Mouse (Mus musculus): ENCODE data around the gene Cxcr5.

The Cxcr5 gene

DNA sequence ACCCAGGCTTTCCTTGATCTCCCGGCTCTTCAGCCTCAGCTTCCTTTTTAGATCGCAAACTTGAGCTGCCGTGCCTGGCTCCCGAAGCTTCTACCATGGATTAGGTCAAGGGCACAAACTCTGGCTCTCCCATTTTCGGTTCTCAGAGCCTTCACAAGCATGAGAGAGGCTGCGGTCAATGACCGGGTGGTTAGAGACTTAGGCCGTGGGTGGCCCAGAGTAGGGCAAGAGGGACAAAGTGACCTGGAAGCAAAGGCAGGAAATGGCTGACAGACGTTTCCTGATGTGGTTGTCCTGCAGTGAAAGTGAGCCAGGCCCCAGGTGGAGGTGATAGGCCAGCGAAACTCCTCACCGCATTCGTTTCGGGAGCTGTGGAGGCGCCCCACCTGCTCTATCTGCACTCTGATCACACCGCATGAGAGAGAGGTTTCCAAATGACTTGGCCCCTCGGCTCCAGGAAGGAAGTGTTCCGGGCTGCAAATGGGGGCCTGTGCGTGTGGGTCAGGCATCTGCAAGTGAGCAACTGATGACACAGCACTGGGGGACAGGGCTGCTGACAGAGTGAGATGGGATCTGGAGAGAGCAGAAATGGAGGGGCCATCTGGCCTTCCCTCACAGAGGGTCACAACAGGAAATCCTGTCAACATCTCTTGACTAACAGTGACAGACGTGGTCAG lies 23.9 kb downstream of the Cxcr5 start:
- no peak for DNase-seq (ENCODE audit: low spot score in 2 of 2)

DNA sequence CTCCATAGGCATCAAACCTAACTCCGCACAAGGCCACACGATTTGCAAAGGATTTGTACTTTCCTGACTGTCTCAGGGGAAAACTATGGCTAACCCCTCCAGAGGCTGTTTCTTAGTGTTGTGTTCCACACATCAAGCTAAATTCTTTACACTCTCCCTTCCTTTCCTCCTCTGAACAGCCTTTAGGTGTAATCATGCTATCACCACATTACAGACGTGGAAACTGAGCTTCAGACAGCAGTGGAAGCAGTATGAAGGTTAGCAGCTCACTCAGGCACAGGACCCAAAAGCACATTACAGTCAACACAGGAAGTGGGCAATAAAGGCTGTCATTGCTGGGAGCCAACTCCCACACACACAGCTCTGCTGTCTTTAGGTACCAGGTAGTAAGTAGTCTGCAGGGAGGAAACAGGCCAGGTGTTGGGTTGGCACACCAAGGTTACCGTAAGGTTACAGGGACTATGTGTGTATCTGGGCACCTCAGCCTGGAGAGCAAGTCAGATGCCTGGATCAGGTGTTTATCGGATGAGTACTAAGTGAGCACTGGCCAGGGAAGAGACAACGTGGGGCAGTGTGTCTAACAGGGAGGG lies 28.6 kb downstream of the Cxcr5 start:
- no peak for DNase-seq (ENCODE audit: low spot score in 2 of 2)

DNA sequence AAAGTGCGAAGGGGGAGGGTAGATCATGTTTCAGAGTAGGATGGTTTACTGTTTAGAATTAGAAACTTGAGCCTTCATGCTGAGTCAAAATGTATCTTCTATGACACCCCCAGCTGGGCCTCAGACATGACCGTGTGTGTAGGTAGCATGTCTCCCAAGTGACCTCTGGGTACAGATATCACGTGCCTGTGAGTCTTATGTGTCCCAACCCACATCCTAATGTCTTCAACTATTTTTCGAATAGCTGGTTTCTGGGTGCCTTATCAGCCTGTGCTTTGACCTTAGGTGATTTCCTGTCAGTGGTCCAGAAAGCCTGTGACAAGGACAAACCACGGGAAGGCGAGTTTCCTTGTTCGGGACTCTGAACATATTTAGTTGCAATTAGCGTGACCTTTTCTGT lies 33.3 kb downstream of the Cxcr5 start:
- DNase-seq (ENCODE audit: low spot score in 2 of 2), result no peak

DNA sequence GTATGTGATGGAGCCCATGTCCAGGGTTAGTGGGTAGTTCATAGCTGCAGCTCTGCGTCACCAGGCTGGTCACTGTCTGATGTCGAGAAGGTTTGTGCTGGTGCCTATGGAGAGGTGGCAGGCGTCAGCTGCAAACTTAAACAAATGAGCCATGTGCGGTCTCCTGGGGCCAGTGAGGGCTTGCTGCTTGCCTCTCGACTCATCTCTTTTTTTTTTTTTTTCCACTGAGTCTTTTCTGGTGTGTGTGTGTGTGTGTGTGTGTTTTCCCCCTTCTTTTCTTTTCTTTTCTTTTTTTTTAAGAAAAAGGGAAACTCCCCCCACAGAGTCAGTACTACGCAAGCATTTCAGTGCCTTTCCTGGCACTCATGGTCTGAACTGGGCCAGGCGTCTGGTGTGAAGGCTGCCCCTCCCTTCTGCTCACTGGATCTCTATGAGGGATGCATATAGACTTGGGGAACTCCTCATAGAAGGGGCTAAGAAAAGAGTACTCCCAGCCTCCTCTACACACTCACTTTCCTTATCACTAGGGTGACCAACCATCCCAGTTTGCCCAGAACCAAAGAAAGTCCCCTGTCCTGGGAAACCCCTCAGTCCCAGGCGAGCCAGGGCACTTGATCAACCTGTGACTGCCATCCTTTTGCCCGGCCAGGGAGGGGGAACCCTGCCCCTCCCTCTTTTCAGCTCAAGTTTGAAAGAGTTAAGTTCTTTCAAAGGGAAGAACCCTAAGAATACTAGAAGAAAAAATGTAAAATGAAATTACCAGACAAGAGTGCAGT lies 35.2 kb downstream of the Cxcr5 start:
- peak; percentile 29 to 73 for DNase-seq (ENCODE audit: low spot score in 2 of 2)

DNA sequence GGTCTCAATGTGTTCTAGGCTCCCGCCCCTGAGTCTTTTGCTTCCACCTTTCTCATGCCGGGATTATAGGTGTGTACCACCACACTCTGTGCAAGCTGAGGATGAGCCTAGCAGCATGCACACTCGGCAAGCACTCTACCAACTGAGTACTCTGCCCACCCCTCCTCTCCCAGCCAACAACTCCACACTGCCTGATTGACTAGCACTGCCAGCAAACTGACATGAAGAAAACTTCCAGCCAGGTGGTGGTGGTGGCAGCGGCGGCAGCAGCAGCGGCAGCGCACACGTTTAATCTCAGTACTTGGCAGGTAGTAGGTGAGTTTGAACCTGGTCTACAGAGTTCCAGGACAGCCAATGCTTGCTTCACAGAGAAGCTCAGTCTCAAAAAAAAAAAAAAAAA lies 36.1 kb downstream of the Cxcr5 start:
- no peak for DNase-seq (ENCODE audit: low spot score in 2 of 2)

DNA sequence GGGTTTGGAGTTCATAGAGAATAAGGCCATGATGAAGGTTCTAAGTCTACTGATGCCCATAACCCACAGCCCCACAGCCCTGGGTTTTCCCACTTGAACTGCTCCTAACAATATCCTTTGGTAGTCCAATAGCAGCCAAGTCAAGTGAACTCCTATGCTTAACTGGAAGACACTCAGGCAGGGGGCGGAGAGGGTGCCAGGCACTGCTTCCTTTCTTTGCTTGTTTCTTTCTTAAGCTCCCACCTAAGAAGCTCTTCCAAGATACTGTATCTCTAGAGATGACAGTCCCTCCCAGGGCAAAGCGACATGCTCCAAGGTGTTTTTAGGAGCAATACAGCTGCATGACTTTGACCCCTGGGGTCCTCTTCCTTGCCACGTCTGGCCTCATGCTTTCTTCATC lies 36.7 kb downstream of the Cxcr5 start:
- DNase-seq (ENCODE audit: low spot score in 2 of 2), result no peak

DNA sequence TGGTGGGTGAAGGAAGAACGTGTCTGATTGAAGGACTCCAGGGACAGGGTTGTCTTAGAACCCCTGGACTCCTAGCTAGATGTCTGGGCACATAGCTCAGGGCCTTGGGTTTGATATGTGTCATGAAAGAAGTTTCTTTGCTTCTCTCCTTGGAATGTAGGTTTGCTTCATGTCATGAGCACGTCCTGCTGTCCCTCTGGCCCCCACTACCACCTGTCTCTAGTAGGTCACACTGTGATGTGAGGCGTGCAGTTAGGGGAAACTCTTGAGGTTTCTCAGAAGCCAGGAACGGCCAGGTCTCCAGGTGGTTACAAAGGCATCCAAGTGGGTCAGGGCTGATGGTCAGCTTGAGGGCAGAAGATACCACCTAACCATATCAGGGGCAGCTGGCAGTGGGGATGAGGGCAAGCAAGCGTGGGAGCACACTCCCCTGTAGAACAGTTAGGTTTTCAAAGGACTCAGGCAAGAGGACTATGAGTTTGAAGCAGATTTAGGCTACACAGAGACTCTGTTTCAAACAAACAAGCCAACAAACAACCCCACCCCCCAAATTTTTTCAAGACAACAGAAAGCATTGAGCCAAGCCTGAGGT lies 37.3 kb downstream of the Cxcr5 start:
- peak in 1 of 2 experiments; percentile 8 for DNase-seq (ENCODE audit: low spot score in 2 of 2)

DNA sequence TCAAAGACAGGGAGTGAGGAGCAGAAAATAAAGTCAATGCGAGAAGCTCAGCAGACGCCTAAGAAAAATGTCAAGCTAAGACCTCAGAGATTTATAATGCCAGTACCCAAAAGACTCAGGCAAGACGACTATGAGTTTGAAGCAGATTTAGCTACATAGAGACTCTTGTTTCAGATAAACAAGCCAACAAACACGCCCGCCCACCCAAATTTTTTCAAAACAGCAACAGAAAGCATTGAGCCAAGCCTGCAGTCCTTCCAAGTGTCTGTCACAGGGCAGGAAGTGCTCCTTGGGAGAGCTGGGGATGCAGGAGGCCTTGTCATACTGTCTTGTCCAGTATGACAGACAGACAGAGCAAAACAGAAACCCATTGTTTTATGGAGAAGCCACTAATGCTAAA lies 38.0 kb downstream of the Cxcr5 start:
- DNase-seq (ENCODE audit: low spot score in 2 of 2), result no peak

DNA sequence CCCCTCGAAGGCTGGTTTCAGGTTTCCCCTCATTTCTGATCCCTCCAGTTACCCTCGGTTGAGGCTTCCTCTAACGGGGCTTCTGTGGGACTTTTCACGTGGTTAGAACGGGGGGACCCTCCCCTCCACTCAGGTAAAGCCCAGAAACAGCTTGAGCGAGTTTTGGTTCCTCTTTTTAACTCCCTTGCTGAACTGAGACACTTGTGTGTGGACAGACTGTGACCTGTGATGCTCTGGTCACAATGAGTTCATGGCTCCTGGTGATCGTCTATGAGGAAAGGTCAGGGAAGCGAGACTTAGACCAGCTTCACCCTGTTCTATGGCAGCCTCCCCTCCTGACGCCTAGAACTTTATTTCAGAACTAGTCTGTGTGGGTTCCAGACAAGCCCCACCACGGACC lies 39.8 kb downstream of the Cxcr5 start:
- DNase-seq (ENCODE audit: low spot score in 2 of 2), result no peak

DNA sequence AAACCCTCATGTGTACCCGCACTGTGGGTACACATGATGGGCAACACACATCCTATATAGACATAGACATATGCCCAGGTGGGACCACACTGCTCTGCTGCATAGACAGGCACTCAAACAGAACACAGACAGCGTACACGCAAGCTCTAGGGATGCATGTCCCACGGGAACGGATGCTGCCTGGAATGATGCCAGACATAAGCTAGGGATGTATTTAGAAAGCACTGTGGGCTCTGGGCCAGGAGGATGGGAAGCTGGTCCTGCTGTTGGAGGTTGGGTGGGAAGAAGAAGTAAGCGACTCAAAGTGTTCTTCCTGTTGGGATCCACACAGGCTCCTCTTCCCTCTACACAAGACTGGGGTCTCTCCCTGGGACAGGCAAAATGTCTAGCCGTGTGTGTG lies 43.6 kb downstream of the Cxcr5 start:
- no peak for DNase-seq (ENCODE audit: low spot score in 2 of 2)

DNA sequence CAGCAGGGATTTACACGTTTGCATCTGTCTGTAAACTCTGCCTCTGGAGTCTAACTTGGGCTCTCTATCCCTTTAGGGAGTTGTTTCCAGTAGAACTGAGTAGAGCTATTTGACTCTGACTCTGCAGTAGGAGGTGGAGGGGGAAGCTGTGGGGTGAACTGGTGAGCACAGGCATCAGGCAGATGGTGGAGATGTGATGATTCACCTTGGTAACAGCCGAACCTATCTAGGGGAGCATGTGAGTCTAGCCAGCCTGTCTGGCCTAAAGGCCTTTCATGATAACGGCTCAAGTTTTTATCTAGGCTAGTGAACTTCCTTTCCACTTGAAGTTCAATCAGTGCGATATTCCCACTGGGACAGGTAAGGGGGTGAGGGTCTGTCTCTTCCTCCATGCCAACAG lies 44.3 kb downstream of the Cxcr5 start:
- peak in 1 of 2 experiments; percentile 13 for DNase-seq (ENCODE audit: low spot score in 2 of 2)

DNA sequence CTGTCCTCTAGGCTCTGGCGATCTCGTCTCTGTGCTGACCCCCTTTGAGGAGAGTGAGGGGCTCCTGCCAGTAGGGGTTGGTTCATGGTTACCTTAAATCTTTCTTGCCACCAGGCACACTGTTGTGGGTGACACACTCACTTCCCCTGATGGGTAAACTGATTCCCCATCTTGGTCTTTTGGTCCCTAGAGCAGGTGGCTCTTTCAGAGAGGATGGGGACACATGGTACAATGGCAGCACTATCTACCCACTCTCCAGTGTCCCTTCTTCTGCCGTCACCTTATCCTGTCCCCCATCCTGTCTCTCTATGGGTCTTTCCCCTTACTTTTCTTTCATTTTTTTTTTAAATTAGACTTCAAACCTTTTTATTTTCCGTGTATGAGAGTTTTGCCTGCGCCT lies 45.8 kb downstream of the Cxcr5 start:
- DNase-seq (ENCODE audit: low spot score in 2 of 2), result no peak

DNA sequence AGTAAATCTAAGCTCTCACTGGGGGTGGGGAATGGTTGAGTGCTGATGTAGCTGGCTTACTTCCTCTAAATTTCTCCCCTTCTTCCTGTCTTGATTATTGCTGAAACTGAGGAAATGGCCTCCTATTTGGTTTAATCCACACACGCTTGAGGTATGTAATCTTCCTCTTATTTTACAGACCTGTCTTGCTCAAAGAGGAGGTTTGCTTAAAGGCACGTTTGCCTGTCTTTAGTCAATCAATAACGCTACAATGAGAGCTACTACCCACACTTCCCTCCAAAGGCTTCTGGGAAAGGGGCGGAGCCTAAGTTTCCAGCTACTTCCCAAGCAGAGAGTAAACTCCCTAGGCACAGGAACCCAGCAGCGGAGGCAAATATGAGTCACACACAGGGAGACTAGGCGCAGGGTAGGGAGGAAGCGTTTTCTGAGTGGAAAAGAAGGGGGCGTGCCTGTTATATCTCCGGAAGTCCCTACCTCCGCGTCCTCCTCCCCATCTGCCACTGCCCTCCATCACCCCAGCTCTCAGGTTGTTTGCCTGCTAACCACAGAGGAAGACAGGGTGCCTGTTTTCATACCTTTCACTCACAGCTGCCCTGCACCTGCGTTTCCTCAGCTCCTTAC lies 46.4 kb downstream of the Cxcr5 start:
- peak in 1 of 2 experiments; percentile 55 for DNase-seq (ENCODE audit: low spot score in 2 of 2)

DNA sequence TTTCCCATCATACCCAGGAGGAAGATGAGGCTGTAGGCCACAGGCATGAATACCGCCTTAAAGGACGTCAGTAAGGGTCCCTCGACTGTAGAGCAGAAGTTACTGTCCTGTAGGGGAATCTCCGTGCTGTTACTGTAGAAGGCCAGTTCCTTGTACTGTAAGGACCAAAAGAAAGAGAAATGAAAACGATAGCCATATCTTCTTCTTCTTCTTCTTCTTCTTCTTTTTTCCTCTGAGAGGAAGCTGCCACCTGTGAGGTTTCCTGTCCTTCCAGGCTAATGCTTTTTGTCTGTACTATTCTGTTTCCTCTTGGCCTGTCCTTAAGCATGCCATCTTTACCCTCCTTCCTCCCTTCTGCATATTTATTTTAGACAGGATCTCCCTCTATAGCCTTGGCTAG lies 47.5 kb downstream of the Cxcr5 start:
- DNase-seq (ENCODE audit: low spot score in 2 of 2), result no peak

DNA sequence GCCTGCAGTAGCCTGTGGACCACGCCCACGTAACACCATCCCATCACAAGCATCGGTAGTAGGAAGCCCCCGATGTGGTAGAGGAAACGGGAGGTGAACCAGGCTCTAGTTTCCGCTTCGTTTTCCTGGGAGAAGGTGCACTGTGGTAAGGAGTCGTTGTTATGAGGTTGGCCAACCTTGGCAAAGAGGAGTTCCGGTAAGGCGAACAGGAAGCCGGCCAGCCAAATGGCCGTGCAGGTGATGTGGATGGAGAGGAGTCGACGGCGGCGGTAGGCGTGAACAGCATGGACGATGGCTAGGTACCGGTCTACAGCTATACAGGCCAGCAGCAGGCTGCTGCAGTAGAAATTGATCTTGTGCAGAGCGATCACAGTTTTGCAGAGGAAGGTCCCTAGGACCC lies 48.1 kb downstream of the Cxcr5 start:
- DNase-seq (ENCODE audit: low spot score in 2 of 2), result peak in 1 of 2 experiments; percentile 16

DNA sequence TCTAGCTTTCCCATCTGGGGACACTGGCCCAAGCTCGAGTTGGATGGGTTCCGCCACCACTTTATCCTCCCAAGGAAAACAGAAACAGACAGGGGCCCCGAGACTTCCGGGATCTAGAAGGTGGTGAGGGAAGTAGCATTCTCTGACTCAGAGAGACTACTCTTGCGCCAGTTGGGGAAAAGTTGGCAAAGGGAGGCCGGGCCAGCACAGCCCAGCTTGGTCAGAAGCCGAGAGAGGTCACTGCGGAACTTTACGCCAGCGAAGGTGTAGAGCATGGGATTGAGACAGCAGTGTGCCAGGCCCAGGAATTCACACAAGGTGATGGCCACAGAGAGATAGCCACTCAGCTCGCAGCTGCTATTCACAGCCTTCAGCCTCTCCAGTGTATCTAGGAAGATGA lies 48.6 kb downstream of the Cxcr5 start:
- peak in 1 of 2 experiments; percentile 13 for DNase-seq (ENCODE audit: low spot score in 2 of 2)

DNA sequence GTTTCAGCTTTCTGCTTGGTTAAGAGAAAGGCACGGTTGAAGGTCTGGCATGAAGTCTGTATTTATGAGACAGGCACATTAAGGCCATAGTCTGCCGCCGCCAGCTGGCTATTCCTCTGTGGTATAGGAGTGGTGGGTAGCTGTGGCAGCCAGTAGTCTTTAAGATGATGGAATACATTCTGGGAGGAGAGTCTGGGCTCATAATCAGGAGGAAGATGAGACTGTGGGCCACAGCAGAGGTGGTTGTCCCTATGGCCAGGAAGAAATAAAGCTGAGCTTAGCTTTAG lies 49.0 kb downstream of the Cxcr5 start:
- no peak for DNase-seq (ENCODE audit: low spot score in 2 of 2)

DNA sequence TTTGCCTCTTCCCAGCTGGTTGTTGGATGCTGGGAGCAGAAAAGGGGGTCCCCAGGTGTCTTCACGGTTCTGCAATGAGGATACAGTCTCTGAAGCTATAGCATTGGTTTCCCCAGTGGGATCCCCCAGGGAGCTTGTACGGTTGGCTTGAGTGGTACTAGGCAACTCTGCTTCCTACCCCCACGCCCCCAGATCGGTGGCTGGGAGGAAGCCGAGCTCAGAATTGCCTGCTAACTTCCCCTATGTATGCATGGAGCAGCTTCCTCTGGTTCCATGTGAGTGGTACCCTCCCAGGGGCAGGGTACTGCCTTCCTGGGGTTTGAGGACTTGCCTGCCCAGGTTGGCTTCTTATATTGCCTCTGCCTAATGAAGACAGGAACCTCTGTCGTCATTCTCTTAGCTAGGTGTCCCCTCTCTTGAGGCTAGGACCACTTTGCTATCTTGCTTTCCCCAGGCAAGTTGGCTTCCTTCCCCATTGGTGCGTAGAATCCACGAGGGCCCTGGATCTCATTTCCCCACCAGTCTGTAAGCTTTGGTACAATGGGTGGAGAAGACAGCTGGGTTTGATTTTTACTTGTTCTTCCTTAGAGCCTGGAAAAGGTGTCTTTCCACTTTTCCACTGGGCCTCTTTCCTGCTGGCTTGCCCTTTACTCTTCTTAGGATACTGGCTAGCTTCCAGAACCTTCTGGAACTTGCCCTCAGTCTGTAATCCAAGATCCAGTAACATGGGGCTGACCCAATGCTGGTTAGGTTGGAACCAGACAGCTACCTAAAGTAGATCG lies 49.6 kb downstream of the Cxcr5 start:
- peak in 1 of 2 experiments; percentile 67 for DNase-seq (ENCODE audit: low spot score in 2 of 2)

DNA sequence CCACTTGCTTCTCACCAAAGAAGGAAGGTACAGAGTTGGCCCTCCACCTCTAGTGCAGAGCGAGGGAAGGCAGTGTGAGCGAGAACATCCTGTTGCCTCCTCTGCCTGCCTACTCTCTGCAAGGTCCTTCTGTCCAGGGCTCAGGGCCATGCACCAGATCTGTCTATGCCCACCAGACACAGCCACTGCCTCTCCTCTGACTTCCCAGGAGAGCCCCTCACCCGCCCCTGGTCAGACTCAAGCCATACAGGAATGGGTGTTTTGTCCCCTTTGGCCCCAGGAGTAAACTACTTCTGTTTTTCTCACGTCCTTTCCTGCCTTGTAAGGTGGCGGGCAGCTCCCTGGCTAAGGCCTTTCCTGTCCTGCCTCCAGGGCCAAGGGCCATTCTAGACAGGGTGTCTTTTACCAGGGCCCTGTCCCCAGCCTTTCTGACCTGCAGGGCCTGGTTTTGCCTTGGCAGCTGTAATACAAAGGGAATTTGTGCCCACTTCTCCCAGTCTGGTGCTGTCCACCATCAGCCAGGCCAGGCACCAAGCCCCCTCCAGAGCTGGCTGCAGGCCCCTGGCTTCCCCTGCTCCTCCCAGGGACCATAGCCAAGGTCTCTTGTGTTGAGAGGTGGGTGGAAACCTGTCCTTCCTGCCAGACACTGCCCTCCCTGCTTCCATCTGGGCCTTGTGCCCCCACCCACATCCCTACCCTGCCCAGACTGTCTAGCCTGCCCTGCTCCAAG lies 50.6 kb downstream of the Cxcr5 start:
- no peak for DNase-seq (ENCODE audit: low spot score in 2 of 2)

DNA sequence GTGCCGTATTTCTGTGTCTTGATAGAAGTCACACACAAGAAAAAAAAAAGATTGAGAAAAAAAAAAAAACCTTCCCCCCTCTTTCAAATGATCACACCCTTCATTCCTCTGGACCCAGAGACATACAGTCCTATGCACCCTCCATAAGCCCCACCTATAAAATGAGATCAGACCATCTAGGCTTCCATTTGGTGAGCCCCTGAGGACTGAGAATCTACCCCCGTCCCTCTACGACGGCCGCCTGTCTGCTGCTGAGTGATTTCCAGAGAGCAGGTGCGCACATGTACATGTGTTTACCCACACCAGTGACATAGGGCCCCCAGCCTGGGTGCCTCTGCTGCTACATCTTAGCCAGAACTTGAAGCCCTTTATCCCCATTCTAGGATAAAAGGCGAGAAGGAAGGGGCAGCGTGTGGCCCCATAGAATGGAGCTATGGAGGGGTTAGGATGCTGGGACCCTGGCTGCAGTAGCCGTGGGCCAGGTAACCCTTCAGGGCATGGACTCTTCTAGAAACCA lies 51.3 kb downstream of the Cxcr5 start:
- no peak for DNase-seq (ENCODE audit: low spot score in 2 of 2)

Measured in spleen, postnatal 10 days (tissue).